Mouse (Mus musculus): ENCODE results near the gene Spata45.

The Spata45 gene

DNA sequence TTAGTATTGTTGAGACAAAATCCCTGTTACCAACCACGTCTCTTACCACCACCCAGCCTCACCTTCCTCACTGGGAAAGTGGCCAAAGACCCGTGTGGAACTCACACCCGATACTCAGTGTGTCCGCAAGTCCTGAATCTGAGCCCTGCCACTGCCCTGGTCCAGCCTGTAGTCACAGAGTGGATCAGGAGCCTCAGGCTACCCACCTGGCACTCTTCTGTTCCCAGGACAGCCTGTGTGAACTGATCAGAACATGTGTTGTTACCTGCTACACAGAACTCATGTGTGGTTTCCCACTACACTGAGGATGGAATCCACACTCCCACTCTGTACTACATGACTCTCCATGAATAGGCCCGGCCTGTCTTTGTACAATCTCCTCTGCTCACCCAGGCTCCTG lies 5.7 kb downstream of the Spata45 start:
- DNase-seq = no peak

DNA sequence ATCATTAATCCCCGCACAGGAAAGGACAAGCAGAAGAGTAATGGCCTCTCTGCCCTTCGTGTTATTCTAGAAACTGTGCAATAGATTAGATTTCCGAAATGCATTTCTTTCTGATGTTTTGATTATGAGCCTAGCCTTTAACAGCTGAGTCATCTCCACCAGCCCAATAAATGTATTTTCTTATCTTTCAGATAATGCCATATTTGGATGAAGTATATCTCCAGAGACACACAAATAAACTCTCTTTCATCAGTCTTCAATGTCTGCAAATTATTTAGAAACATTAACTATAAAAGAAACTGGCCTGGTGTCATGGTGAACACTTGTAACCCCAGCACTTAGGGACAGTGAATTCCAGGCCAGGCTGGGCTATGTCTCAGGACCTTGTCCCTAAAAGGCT lies 6.2 kb downstream of the Spata45 start:
- no peak for DNase-seq

DNA sequence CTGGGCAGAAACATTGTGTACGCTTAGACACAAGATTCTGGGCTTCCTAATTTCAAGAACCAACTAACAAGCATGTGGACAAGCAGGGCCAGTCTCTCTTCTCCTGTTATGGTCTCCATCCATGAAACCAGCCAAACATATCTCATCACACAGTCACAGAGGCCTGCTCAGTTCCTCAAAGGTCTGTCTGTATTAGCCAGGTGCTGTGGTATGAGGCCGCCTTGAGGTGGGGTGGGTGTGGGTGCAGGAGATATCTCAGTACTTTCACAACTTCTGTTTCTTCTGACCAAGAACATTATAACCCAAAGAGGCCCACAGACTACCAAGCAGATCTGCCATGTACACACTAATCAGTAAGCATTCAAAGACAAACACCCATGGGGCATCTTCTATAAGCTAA lies 8.8 kb downstream of the Spata45 start:
- DNase-seq = no peak

- no peak for DNase-seq
Observed at GRCm38 (mm10) chr1:191046231-191046824, 9.9 kb downstream of the Spata45 start.

DNA sequence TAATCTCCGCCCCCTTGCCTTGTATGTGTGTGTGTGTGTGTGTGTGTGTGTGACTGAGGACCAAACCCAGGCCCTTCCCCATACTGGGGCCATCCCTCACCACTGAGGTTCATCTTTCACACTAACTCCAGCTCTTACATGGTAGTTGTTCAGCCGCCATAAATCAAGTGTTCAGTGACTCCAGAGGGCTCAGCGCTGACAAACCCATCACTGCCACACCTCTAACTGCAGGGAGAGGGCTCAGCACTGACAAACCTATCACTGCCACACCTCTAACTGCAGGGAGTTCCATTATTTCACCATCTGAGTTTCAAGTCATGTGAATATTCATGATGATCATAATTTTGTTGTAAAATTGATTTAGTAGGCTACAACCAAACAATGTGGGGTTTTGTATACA lies 17.1 kb downstream of the Spata45 start:
- DNase-seq = no peak

DNA sequence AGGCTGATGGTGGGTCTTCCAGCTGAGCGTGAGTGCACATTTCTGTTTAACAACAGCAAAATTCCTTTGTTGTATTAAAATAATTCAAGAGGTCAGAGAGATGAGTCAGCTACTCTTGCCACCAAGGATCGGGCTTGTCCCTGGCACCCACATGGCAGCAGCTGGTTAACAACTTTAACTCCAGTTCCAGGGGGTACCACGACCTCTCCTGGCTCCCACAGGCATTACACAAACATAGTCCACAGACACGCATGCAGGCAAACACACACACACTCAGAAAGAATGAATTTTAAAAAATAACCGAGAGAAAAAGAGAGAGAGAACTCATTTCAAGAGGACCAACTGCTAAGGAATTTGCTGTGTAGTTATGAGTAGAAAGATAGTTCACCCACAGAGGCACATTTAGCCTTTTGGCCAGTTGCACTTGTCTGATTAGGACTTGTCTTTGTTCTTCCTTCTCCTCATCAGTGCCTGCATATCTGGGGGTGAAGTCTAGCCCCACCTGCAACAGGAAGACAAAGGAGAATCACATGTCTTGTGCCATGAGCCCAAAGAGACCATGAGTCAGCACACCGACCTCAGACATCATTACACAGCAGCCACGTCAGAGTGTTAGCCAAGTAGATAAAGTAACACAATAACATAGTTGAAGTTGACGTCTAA lies 18.6 kb downstream of the Spata45 start:
- DNase-seq = no peak

DNA sequence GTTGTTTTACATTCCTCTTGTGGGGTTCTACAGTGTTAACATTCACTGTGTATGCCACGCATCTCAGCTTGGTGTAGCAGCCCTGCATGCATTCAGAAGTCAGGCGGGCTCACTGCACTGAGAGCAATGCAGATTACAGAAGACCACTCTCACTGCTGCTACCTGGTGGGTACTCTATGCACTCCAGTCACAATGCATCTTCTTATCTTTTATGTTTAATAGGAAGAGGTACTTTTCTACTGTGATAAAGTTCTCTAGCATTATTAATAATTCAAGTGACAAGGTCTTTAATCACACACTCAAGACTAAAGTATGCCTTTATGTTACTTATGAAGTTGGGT lies 19.1 kb downstream of the Spata45 start:
- DNase-seq = no peak

DNA sequence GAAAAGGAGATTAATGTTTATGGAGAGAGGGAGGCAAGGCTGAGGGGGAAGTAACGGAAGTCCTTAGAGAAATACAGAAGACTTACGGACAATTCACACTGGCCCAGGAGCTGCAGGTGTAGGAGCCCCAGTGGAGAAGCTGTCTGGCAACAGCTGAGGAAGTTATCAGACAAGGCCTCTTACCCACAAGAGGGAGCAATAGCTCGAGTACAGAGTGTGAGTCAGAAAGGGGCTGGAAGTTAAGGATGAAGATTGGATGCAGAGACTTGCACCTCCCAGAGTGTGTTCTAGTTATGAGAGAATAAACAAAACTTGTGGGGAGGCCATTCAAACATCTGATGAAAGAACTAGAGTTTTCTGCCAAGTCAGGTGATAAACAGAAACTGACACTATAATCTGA lies 21.0 kb downstream of the Spata45 start:
- DNase-seq = no peak

DNA sequence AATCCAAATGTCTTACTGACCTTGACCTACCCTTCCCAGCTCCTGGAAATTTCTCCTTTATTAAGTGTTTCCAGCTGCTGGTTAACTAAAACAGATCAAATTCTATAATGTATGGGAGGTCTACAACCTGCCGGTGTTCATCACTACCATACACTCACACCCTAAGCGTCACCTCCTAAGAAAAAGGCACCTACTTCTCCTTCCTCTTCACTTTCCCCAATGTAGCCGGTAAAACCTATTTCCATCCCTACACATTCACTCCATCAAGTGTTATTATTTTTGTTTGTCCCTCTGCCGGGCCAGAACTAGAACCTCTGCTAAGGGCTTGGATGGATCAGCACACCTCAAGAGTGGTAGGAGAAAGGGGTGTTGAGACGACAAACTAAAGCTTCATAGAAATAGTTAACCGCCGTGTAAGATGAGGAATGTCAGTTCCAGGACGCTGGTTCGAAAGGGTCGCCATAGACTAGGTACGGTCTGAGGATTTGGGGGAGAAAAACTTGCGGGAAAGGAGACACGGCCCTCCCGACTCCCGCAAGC lies 25.9 kb downstream of the Spata45 start:
- DNase-seq = no peak

GRCm38 (mm10) chr1:191062781-191063485 lies 26.5 kb downstream of the Spata45 start, which contains the start of the genes Tatdn3 and Nsl1:
Gene Tatdn3 (minus strand): TSS chr1:191062932.
Gene Nsl1 (plus strand): TSS chr1:191063012.
- DNase-seq = peak; percentile 79 to 93

GRCm38 (mm10) chr1:191063700-191064099 lies 27.3 kb downstream of the Spata45 start:
- no peak for DNase-seq

DNA sequence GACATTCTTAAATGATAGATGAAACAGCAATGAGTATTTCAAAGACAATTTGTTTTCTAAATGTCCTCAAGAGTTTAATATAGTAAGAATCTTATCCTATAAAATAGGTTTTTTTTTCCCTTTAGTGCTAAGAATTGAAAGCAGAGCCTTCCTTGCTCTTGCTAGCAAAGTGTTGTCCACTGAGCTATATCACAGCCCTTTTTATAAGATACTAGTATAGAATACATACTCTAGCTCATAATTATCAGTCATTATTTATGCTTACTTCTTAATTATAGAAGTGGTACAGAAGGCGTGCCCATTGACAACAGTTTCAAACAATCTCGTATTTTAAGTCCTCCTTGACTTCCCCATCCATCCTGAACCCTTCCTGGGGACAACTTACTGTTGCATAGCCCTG lies 28.1 kb downstream of the Spata45 start:
- DNase-seq = no peak

DNA sequence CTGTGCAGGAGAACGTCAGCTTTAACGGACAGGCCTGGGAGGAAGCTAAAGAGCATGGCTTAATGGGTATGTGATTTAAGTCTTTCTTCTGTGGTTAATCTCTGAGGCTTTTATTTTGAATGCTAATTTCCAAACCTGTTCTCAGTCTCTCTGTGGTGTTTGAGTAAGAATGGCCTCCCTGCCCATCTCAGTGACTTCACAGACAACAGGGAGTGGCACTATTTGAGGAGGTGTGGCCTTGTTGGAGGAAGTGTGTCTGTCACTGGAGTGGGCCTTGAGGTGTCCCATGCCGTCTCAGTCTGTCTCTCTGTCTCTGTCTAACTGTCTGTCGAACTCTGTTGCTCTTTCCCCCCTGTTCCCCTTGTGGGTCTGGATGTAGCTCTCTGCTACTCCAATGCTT lies 28.7 kb downstream of the Spata45 start:
- DNase-seq = no peak

GRCm38 (mm10) chr1:191068377-191068776 lies 31.9 kb downstream of the Spata45 start:
- DNase-seq = no peak

GRCm38 (mm10) chr1:191070259-191070658 lies 33.8 kb downstream of the Spata45 start:
- no peak for DNase-seq

GRCm38 (mm10) chr1:191071613-191072012 lies 35.2 kb downstream of the Spata45 start:
- DNase-seq = no peak

DNA sequence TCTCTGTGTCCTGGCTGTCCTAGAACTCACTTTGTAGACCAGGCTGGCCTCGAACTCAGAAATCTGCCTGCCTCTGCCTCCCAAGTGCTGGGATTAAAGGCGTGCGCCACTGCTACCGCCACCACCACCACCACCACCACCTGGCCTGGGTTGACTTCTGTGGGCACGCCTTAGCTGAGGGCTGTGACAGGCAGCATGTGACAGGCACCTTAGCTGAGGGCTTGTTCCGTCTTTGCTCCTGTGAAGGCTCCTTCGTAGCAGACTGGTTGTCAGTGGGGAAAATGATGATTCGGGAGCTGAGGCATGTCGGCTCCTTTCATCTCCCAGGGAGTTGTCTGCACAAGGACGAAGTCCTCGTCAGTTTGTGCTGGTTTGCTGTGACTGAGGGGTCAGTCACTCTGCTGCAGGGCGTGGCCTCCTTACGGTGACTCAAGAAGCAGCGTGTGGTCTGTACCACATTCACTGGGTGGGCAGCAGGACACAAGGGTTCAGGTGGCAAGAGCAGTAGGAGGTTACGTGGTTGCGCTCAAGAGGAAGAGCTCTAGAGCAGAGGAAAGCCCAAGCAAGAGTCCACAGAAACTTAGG lies 36.0 kb downstream of the Spata45 start:
- DNase-seq = no peak

- peak; percentile 42 to 61 for DNase-seq
Observed at GRCm38 (mm10) chr1:191073001-191073400, 36.6 kb downstream of the Spata45 start.

GRCm38 (mm10) chr1:191073486-191073885 lies 37.0 kb downstream of the Spata45 start:
- no peak for DNase-seq

GRCm38 (mm10) chr1:191075199-191075883 lies 38.9 kb downstream of the Spata45 start:
- peak in 1 of 2 experiments; percentile 36 for DNase-seq

DNA sequence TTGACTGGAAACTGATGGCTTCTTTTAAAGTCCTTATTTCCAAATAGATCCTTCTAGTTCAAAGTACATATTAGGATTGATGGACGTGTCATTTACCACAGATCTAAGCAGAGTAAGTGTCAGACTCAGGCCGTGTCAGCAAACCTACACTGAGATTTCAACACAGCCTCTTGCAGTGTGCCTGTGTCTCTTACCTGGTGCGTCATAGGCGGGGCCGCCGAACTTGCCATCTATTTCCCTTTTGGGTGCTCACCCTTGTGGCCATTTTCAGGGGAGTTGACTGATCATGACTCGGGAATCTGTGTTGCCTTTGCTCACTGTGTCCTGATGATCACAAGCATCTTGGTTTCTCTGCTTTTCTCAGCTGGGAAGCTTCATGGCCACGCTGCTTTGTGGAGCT lies 46.8 kb downstream of the Spata45 start:
- DNase-seq = no peak

- DNase-seq = peak in 1 of 2 experiments; percentile 63
Observed at GRCm38 (mm10) chr1:191084951-191085559, 48.6 kb downstream of the Spata45 start.
